13 mouse cellular contexts compared by ENCODE assay signal in the genomic region with DNA sequence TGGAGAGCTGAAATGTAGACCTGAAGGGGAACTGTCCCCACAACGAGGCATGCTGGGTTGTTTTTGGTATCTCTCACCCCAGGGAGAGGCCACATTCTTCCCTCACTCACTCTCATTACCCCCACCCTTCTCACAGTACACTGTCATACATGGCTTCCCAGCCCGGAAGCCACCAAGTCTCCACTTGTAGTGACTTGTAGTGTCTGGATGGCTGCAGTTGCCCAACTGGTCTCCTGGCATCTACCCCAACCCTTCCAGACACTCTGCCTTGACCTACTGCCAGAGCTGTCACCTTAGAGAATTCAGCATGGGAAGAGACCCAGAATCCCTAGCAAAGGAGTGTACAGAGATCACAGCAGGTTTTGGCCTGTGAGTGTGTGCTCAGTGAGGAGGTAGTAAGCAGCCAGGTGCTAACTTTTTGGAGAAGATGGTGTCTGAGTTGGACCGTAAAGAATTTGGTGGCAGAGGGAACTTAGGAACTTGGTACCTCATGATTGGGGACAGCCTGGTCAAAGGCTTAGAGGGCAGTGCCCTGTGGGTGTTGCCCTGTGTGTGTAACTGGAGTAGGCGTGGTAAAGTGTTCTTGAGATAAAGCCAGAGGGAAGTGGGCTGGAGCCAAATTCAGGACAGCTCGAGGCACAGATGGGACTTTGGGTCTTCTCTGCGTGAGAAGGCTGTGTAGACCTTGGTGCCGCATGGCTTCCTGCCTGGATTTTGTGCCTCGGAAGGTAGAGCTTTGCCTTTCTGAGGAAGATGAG. TPM values are rescaled to one million over a fixed set of nuclear protein-coding genes. Genes with fewer than 3 reads are reported as not detected.
DNase-seq lines count a peak whose midpoint lies in the region; ATAC-seq and TF ChIP-seq lines count a peak whose summit lies in the region.
"Had no signal": no experiment of that assay in that cellular context is flagged by ENCODE, and none has a peak within 500 bp of the region (broad histone marks: within the 10 kb centered on the region; RNA-seq: fewer than 3 reads in every experiment).

No protein-coding gene starts in this region.

- H3K4me3 ChIP-seq in heart, embryonic 12.5 days, result no peak overlapping the region
- no peak overlapping the region for H3K4me3 ChIP-seq in midbrain, postnatal 0 days (ENCODE audit: low read depth, low read length)
- no peak overlapping the region for H3K4me3 ChIP-seq in midbrain, embryonic 14.5 days (replicated peaks; ENCODE audit: low read depth, low read length)
- H3K4me3 ChIP-seq: left cerebral cortex, adult 2 months; neural tube, embryonic 12.5 days had no signal

- no peak overlapping the region for H3K4me2 ChIP-seq in heart, embryonic 12.5 days
- no peak overlapping the region for H3K4me2 ChIP-seq in midbrain, postnatal 0 days (ENCODE audit: low read depth, low read length, poor library complexity, severe bottlenecking)
- no peak overlapping the region for H3K4me2 ChIP-seq in midbrain, embryonic 14.5 days (ENCODE audit: low read length)
- H3K4me2 ChIP-seq: neural tube, embryonic 12.5 days had no signal

- no peak overlapping the region for H3K27ac ChIP-seq in heart, embryonic 12.5 days (ENCODE audit: poor library complexity, severe bottlenecking)
- H3K27ac ChIP-seq in midbrain, postnatal 0 days (ENCODE audit: low read depth, low read length), result no peak overlapping the region
- no peak overlapping the region for H3K27ac ChIP-seq in midbrain, embryonic 14.5 days (replicated peaks; ENCODE audit: low read depth, low read length)
- H3K27ac ChIP-seq: left cerebral cortex, adult 2 months; macrophage; neural tube, embryonic 12.5 days had no signal

- no peak for TF ChIP-seq CTCF in midbrain, postnatal 0 days (IDR thresholded peaks at IDR 0.05)

- WGBS in heart, embryonic 12.5 days, result 75% methylated on average over 8 of the region's 8 CpGs
- WGBS in midbrain, postnatal 0 days, result 91% methylated on average over 8 of the region's 8 CpGs
- 91% methylated on average over 8 of the region's 8 CpGs for WGBS in midbrain, embryonic 14.5 days

- no peaks in the 10 kb centered on the region for H3K27me3 ChIP-seq in heart, embryonic 12.5 days (replicated peaks)
- no peaks in the 10 kb centered on the region for H3K27me3 ChIP-seq in midbrain, postnatal 0 days (ENCODE audit: insufficient read depth, low read length)
- H3K27me3 ChIP-seq in midbrain, embryonic 14.5 days (ENCODE audit: control insufficient read depth, insufficient read depth, low read length), result no peaks in the 10 kb centered on the region
- H3K27me3 ChIP-seq: neural tube, embryonic 12.5 days had no signal

- no peak for ATAC-seq in heart, embryonic 12.5 days (ENCODE audit: insufficient number of reproducible peaks, low FRiP score)
- ATAC-seq in midbrain, postnatal 0 days (ENCODE audit: low FRiP score), result no peak
- no peak for ATAC-seq in midbrain, embryonic 14.5 days (ENCODE audit: low FRiP score, low TSS enrichment)

- H3K4me1 ChIP-seq in heart, embryonic 12.5 days (replicated peaks), result peaks cover 5% of the 10 kb centered on the region; the same call in 1 of the 2 replicates
- H3K4me1 ChIP-seq in midbrain, postnatal 0 days (ENCODE audit: insufficient read depth, low read length), result no peaks in the 10 kb centered on the region
- H3K4me1 ChIP-seq in midbrain, embryonic 14.5 days (ENCODE audit: control insufficient read depth, insufficient read depth, low read length), result no peaks in the 10 kb centered on the region
- H3K4me1 ChIP-seq: neural tube, embryonic 12.5 days had no signal

- no peaks in the 10 kb centered on the region for H3K9me3 ChIP-seq in heart, embryonic 12.5 days (replicated peaks)
- no peaks in the 10 kb centered on the region for H3K9me3 ChIP-seq in midbrain, postnatal 0 days (ENCODE audit: low read length)
- H3K9me3 ChIP-seq in midbrain, embryonic 14.5 days (ENCODE audit: control insufficient read depth, low read length), result no peaks in the 10 kb centered on the region
- H3K9me3 ChIP-seq: neural tube, embryonic 12.5 days had no signal

- H3K9ac ChIP-seq in heart, embryonic 12.5 days, result no peak overlapping the region
- no peak overlapping the region for H3K9ac ChIP-seq in midbrain, postnatal 0 days (replicated peaks; ENCODE audit: low read length, poor library complexity, severe bottlenecking)
- no peak overlapping the region for H3K9ac ChIP-seq in midbrain, embryonic 14.5 days (replicated peaks; ENCODE audit: low read length)
- H3K9ac ChIP-seq: neural tube, embryonic 12.5 days had no signal

- DNase-seq in heart, adult 11 months, result peak; percentile 89
- DNase-seq in midbrain, postnatal 0 days (ENCODE audit: low spot score), result peak; percentile 56
- no peak for DNase-seq in midbrain, embryonic 14.5 days
- peak; percentile 84 for DNase-seq in fat pad, adult 2 months (ENCODE audit: extremely low read depth, low read depth, low spot score)
- peak; percentile 44 to 70 for DNase-seq in urinary bladder, postnatal 36 days (ENCODE audit: low spot score in 2 of 2)
- DNase-seq in left cerebral cortex, adult 11 months (ENCODE audit: low spot score), result no peak
- DNase-seq in layer of hippocampus, adult 18-20 months (ENCODE audit: low spot score in 2 of 2), result no peak
- DNase-seq: right cerebral cortex, postnatal 25 days had no signal

- H3K36me3 ChIP-seq in heart, embryonic 12.5 days, result peaks cover 36% of the 10 kb centered on the region
- H3K36me3 ChIP-seq in midbrain, postnatal 0 days (ENCODE audit: insufficient read depth, low read length), result no peaks in the 10 kb centered on the region
- no peaks in the 10 kb centered on the region for H3K36me3 ChIP-seq in midbrain, embryonic 14.5 days (ENCODE audit: control insufficient read depth, insufficient read depth, low read length)
- H3K36me3 ChIP-seq: neural tube, embryonic 12.5 days had no signal

RNA-seq across cellular contexts. Expression of a gene that starts 18.9 kb away (rescaled TPM):
- 23.8 and 25.6 TPM in 2 replicates for polyA plus RNA-seq in heart, embryonic 12.5 days (2016; fragmentation: Nextera tagmentation; extraction: Ambion mirVana)
- total RNA-seq in midbrain, postnatal 0 days (2014; rRNA removed), result 4.3 and 6.2 TPM in 2 replicates
- 2.7 and 4.5 TPM in 2 replicates for polyA plus RNA-seq in midbrain, postnatal 0 days (2015; fragmentation: Nextera tagmentation; extraction: Ambion mirVana)
- 2.6 and 4.8 TPM in 2 replicates for polyA plus RNA-seq in midbrain, embryonic 14.5 days (2014; fragmentation: Nextera tagmentation; extraction: Ambion mirVana)
- total RNA-seq in layer of hippocampus, adult 18-20 months (2021), result 1 to 10 TPM; 1.0 to 1.2 TPM

RNA-seq across cellular contexts. Expression of a gene that starts 22.2 kb away (rescaled TPM):
- 50.9 and 57.7 TPM in 2 replicates for polyA plus RNA-seq in heart, embryonic 12.5 days (2016; fragmentation: Nextera tagmentation; extraction: Ambion mirVana)
- total RNA-seq in midbrain, postnatal 0 days (2014; rRNA removed), result 64.9 and 103 TPM in 2 replicates
- polyA plus RNA-seq in midbrain, postnatal 0 days (2015; fragmentation: Nextera tagmentation; extraction: Ambion mirVana), result 17.8 and 18.4 TPM in 2 replicates
- polyA plus RNA-seq in midbrain, embryonic 14.5 days (2014; fragmentation: Nextera tagmentation; extraction: Ambion mirVana), result 29.2 and 43.9 TPM in 2 replicates
- 10 to 100 TPM; 74.2 to 88.4 TPM for total RNA-seq in layer of hippocampus, adult 18-20 months (2021)

RNA-seq across cellular contexts. Expression of a gene that starts 56.9 kb away (rescaled TPM):
- polyA plus RNA-seq in heart, embryonic 12.5 days (2016; fragmentation: Nextera tagmentation; extraction: Ambion mirVana), result 1.3 TPM in 2 replicates
- 12.2 and 20.9 TPM in 2 replicates for total RNA-seq in midbrain, postnatal 0 days (2014; rRNA removed)
- polyA plus RNA-seq in midbrain, postnatal 0 days (2015; fragmentation: Nextera tagmentation; extraction: Ambion mirVana), result 7.0 and 7.6 TPM in 2 replicates
- polyA plus RNA-seq in midbrain, embryonic 14.5 days (2014; fragmentation: Nextera tagmentation; extraction: Ambion mirVana), result 1.6 and 1.9 TPM in 2 replicates
- total RNA-seq in layer of hippocampus, adult 18-20 months (2021), result 10 to 100 TPM; 28.5 to 30.3 TPM
- total RNA-seq: hematopoietic stem cell, adult 5-6 weeks had no signal
- polyA plus RNA-seq: macrophage had no signal

Comparison
In these comparisons a context has a peak if more than half of its experiments do, and no peak if none do; other contexts are left out.
1. DNase-seq: peak in heart, adult 11 months (single experiment), midbrain, postnatal 0 days (single experiment), fat pad, adult 2 months (single experiment) and urinary bladder, postnatal 36 days (2 of 2); none in midbrain, embryonic 14.5 days (single experiment), left cerebral cortex, adult 11 months (single experiment) and layer of hippocampus, adult 18-20 months (0 of 2).